Mouse (Mus musculus) gastrocnemius, postnatal 14 days (tissue): Measurements from ENCODE around the gene Rab5c. TPM values are rescaled to one million over a fixed set of nuclear protein-coding genes. Genes with fewer than 3 reads are reported as not detected.

Experiments used
- DNase-seq: peaks from one replicate; pipeline ENCODE4 v3.0.0; 2021; ENCODE audit warnings: mixed read lengths
- intact Hi-C: fragments of 180-260 bp; cut with DNase I; formaldehyde crosslinking; loops from one replicate; pipeline ENCODE4 v1.15.1; 2025; ENCODE audit warnings: low total_unique reads
- total RNA-seq, 2 experiments: library from RNA; stranded (reverse); gene quantifications; 2 replicates each; pipeline ENCODE4 v1.2.3; 2021

The Rab5c gene
- total RNA-seq, 2 experiments from 2014 or later: 49.1 to 49.4 TPM

GRCm38 (mm10) chr11:100709201-100709810 lies 28.7 kb downstream of the Rab5c start:
- DNase-seq: no peak
- intact Hi-C loops: no loop called here

DNA sequence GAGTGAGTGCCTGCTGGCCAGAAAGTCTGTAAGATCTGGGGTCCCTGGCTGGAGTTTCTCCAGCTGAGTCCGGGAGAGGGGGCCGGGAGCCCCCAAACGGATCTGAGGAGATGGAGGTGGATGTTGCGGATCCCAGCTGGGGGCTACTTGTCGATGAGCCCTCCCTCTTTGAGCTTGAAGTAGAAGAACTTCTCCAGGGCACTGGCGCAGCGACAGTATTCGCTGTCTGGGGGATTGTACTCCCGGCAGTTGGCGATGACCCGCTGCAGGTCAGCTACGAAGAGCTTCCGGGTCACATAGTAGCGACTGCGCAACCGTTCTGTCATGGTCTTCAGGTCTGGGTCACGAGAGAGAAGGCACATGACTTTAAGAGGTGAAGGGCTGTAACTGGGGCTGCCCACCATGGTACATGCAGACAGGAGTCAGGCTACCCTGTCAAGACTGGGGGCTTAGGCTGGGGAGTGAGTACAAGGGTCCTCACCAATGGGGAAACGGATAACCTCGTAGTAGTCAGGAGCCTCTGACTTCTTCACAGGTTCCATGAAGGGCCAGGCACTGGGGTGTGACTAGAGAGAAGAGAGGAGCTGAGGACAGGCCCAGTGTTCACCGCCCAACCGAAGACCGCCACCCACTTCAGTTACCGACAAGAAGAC lies 32.8 kb downstream of the Rab5c start:
- intact Hi-C loops: no loop called here

GRCm38 (mm10) chr11:100703851-100704531 lies 34.0 kb downstream of the Rab5c start, which contains the start of gene Dhx58:
Dhx58 (minus strand) TSS chr11:100704271.
- intact Hi-C loops: loop anchor here (2.0 to 5.0 kb wide), 2 partner anchors 77 to 132 kb away; partner anchors contain the start of gene Cnp
- no peak for DNase-seq

More for the DNA sequence above, 32.8 kb downstream of the Rab5c start:
- DNase-seq: no peak

GRCm38 (mm10) chr11:100703366-100703765 lies 34.6 kb downstream of the Rab5c start:
- no peak for DNase-seq
- intact Hi-C loops: loop anchor here (2.0 to 5.0 kb wide), 2 partner anchors 77 to 131 kb away; partner anchors contain the start of gene Cnp

GRCm38 (mm10) chr11:100702906-100703305 lies 35.1 kb downstream of the Rab5c start:
- intact Hi-C loops: loop anchor here (2.0 to 5.0 kb wide), 2 partner anchors 76 to 131 kb away; partner anchors contain the start of gene Cnp
- DNase-seq: no peak

- intact Hi-C loops: loop anchor here (2.0 to 5.0 kb wide), 2 partner anchors 75 to 130 kb away; partner anchors contain the start of gene Cnp
- peak; percentile 55 for DNase-seq
Observed at GRCm38 (mm10) chr11:100702081-100702851, 35.7 kb downstream of the Rab5c start.

DNA sequence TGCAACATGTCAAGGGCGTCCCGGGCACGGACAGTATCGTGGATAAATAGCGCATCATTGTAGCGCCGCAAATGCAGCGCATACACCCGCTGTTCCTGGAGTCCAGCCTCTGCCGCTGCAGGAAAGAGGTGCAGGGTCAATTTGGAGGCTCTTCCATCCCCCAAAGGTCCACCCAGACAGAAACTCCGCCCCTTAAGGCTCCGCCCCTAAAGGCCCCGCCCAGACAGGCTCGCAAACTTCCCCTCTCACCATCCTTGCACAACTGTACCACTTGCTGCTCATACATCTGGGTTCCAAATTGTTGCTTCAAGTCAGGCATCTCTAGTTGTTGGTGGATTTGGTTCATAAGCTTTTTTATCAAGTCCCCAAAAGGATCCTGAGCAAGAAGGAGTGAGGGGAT lies 36.7 kb downstream of the Rab5c start:
- intact Hi-C loops: loop anchor here (5.0 kb wide), 1 partner anchor 129 kb away; the partner anchor contains the start of gene Cnp
- peak; percentile 65 for DNase-seq

GRCm38 (mm10) chr11:100700710-100701109 lies 37.3 kb downstream of the Rab5c start:
- intact Hi-C loops: loop anchor here (5.0 kb wide), 1 partner anchor 128 kb away; the partner anchor contains the start of gene Cnp
- DNase-seq: no peak

GRCm38 (mm10) chr11:100697921-100698320 lies 40.1 kb downstream of the Rab5c start:
- intact Hi-C loops: loop anchor here (2.0 kb wide), 1 partner anchor 67 kb away; no protein-coding TSS in a partner anchor

DNA sequence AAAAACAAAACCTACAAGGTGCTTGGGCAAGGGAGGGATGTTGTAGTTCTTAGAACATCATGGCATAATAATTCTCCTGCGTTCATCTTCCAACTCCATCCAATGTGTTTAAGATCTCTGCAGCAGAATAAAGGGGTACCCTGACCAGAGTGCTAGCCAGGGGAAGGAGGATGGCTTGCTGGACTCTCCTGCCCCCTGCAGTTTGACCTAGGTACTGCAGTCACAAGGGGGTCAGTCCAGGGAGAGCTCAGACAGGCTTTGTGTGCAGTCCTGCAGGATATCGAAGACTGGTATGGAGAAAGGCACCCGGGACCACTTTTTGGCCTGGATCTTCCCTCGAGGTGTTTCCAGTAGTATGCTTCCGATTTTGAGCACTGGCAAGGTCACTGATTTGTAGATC lies 43.1 kb downstream of the Rab5c start:
- peak; percentile 78 for DNase-seq
- intact Hi-C loops: no loop called here

More at GRCm38 (mm10) chr11:100697921-100698320, 40.1 kb downstream of the Rab5c start:
- DNase-seq: no peak

GRCm38 (mm10) chr11:100693154-100693553 lies 44.9 kb downstream of the Rab5c start:
- no peak for DNase-seq
- intact Hi-C loops: no loop called here

DNA sequence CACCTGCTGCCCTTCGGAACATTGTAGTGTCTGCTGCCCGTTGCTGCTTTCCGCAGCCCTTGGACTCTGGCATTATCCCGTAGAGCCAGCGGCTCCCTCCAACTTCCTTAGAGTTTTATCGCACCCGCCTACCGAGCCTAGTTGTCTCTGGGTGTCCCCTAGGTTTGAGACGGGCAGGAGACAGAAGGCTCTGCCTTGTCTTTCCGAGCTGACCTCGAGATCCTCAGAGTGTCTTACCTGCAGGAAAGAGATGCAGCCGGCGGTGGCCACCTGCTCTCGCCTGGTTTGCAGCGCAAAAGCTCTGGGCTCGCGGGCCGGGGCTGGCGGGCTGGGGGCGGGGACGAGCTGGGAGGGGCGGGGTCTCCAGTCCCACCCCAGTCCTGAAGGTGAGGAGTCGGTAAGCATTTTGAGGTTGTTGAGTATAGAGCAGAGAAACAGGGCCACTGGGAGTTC lies 45.8 kb downstream of the Rab5c start, which contains the start of gene Zfp385c:
Gene Zfp385c, minus strand, starts transcription at position 292 of the 453 bp plus-strand sequence.
- intact Hi-C loops: no loop called here
- DNase-seq: no peak

DNA sequence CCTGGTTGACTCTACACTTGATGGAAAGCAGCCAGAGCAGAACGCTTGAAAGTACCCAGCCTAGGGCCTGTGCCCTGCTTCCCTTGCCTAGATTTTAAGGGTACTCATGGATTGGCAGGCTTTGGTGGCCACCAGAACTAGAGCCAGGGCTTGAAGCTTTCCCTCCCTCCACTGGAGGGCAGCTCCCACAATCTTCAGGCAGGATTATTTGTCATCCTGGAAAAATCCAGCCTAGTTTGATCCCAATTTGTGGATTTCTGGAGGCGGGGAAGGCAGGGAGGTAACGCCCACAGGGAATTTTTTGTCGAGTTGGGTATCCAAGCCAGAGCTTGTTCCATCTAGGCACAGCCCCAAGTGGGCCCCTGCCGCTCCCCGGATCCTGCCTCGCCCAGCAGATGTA lies 47.6 kb downstream of the Rab5c start:
- DNase-seq: no peak
- intact Hi-C loops: no loop called here

DNA sequence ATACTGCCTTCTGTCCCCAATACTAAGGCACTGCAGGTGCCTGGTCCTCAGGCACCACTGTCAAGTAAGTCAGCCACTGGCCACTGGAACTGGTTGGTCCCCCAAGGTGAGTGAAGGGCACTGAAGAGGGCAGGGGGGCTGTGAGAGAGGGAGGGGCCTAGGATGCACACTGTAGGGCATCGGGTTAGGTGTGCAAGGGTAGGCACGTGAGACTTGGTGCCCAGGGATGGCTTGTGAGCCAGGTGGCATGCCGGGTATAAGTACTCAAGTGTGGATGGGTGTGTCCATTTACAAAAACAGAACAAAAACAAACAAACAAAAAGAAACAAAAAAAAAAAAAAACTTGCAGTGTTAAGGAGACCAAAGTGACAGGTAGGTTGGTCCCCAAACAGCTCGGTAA lies 49.6 kb downstream of the Rab5c start:
- DNase-seq: no peak
- intact Hi-C loops: no loop called here

DNA sequence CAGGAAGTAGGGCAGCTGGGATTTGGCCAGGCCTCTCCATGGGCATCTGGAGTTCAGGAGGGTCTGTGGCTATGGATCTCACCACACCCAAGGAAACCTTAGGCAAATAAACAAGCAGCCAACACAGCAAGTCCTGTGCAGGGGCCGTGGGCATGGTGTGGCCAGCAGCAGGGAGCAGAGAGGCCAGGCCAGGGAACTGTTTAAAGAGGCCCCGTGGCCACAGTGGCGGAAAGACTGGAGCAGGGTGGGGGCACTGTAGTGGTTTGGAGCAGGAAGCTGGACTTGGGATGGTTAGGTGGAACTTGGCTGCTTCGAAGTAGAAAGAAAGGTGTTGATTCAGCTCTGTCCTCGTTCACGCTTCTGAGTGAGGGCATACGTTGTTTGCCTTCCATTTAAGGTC lies 50.8 kb downstream of the Rab5c start:
- intact Hi-C loops: no loop called here
- DNase-seq: no peak

GRCm38 (mm10) chr11:100685371-100685770 lies 52.6 kb downstream of the Rab5c start:
- DNase-seq: no peak
- intact Hi-C loops: no loop called here

GRCm38 (mm10) chr11:100684084-100684483 lies 53.9 kb downstream of the Rab5c start:
- intact Hi-C loops: no loop called here
- DNase-seq: no peak

DNA sequence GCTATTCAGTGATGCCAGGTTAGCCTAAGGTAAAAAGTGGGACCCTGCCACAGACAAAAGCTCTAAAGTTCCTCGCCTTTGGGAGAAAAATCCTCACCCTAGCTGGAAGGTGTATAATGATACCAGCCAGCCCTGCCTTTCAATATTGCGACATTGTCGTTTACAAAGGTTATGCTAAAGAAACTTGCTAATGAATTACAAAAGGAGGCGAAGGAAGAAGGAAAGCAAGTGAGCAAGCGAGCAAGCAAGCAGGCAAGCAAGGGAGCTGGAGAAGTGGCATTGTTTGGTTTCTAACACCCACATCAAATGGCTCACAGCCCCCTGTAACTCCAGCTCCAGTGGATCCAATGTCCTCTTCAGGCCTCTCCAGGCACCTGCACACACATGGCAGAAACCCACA lies 55.5 kb downstream of the Rab5c start:
- DNase-seq: no peak

DNA sequence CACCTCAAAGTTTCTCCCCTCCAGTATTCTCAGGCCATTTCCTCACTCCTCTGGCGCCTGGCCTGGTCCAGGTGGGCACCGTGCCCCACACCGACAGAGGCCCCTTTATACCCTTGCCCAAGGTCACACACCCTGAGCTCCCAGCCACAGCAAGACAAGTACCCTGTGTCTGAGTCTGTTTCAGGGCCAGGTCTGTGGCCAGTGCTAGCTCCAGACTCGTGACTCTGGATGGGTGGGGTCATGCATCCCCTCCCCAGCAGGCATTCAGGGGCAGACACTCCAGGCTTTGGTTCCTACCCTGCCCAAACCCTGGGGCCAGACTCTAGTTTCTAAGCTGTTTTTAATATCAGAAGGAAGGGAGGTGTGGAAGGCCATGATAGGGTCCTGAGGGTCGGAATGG lies 56.2 kb downstream of the Rab5c start:
- intact Hi-C loops: no loop called here
- no peak for DNase-seq

More for the DNA sequence above, 55.5 kb downstream of the Rab5c start:
- intact Hi-C loops: no loop called here
